Mouse (Mus musculus): ENCODE measurements around the gene Wdr95. TPM values are rescaled to one million over a fixed set of nuclear protein-coding genes. Genes with fewer than 3 reads are reported as not detected.
A peak's percentile ranks its signal among the peaks of the same experiment; 100 is the strongest.

The Wdr95 gene
- polyA plus RNA-seq, 1 experiment from 2014 or later: not detected

- Histone ChIP-seq H3K4me3 (ENCODE audit: low read depth, low read length) (no peak overlapping the region), H3K9me3 (ENCODE audit: control insufficient read depth, low read length) (no peaks in the 10 kb centered on the region), H3K4me1 (replicated peaks; ENCODE audit: control insufficient read depth, insufficient read depth) (no peaks in the 10 kb centered on the region), H3K36me3 (ENCODE audit: control insufficient read depth, insufficient read depth, low read length) (no peaks in the 10 kb centered on the region), H3K27me3 (ENCODE audit: control insufficient read depth, insufficient read depth, low read length) (no peaks in the 10 kb centered on the region), H3K27ac (replicated peaks) (no peak overlapping the region), H3K9ac (ENCODE audit: low read length) (no peak overlapping the region), H3K4me2 (replicated peaks; ENCODE audit: low read depth) (no peak overlapping the region)
- ATAC-seq (ENCODE audit: low FRiP score, low TSS enrichment): no peak
- TF ChIP-seq EP300 (optimal IDR thresholded peaks at IDR 0.05) (no peak), CTCF (IDR thresholded peaks at IDR 0.05; ENCODE audit: low read depth) (no peak)
- WGBS: 86% methylated on average over 3 of the region's 3 CpGs
- DNase-seq (ENCODE audit: low spot score): no peak
Measured at GRCm38 (mm10) chr5:149601996-149602395, 73.5 kb downstream of the Wdr95 start.

- no peak for DNase-seq (ENCODE audit: low spot score)
- Histone ChIP-seq H3K4me1 (replicated peaks; ENCODE audit: control insufficient read depth, insufficient read depth) (no peaks in the 10 kb centered on the region), H3K4me2 (replicated peaks; ENCODE audit: low read depth) (no peak overlapping the region), H3K9ac (ENCODE audit: low read length) (no peak overlapping the region), H3K27ac (replicated peaks) (no peak overlapping the region), H3K4me3 (ENCODE audit: low read depth, low read length) (no peak overlapping the region), H3K9me3 (ENCODE audit: control insufficient read depth, low read length) (no peaks in the 10 kb centered on the region), H3K27me3 (ENCODE audit: control insufficient read depth, insufficient read depth, low read length) (no peaks in the 10 kb centered on the region), H3K36me3 (ENCODE audit: control insufficient read depth, insufficient read depth, low read length) (no peaks in the 10 kb centered on the region)
- no peak for TF ChIP-seq CTCF (IDR thresholded peaks at IDR 0.05; ENCODE audit: low read depth)
- no peak for TF ChIP-seq EP300 (optimal IDR thresholded peaks at IDR 0.05)
- no peak for ATAC-seq (ENCODE audit: low FRiP score, low TSS enrichment)
- WGBS: 53% methylated on average over 3 of the region's 3 CpGs
Measured at GRCm38 (mm10) chr5:149603241-149603640, 74.8 kb downstream of the Wdr95 start.

- Histone ChIP-seq H3K9ac (ENCODE audit: low read length) (no peak overlapping the region), H3K4me3 (ENCODE audit: low read depth, low read length) (no peak overlapping the region), H3K4me1 (replicated peaks; ENCODE audit: control insufficient read depth, insufficient read depth) (no peaks in the 10 kb centered on the region), H3K27ac (replicated peaks) (no peak overlapping the region), H3K9me3 (ENCODE audit: control insufficient read depth, low read length) (no peaks in the 10 kb centered on the region), H3K36me3 (ENCODE audit: control insufficient read depth, insufficient read depth, low read length) (no peaks in the 10 kb centered on the region), H3K27me3 (ENCODE audit: control insufficient read depth, insufficient read depth, low read length) (no peaks in the 10 kb centered on the region), H3K4me2 (replicated peaks; ENCODE audit: low read depth) (no peak overlapping the region)
- TF ChIP-seq EP300 (optimal IDR thresholded peaks at IDR 0.05): no peak
- TF ChIP-seq CTCF (IDR thresholded peaks at IDR 0.05; ENCODE audit: low read depth): no peak
- DNase-seq (ENCODE audit: low spot score) (no peak), ATAC-seq (ENCODE audit: low FRiP score, low TSS enrichment) (no peak)
- WGBS: 78% methylated on average over 8 of the region's 8 CpGs
Measured at GRCm38 (mm10) chr5:149607083-149607720, 78.7 kb downstream of the Wdr95 start.

GRCm38 (mm10) chr5:149611476-149612164, 83.1 kb downstream of the Wdr95 start:
- H3K4me3 ChIP-seq (ENCODE audit: low read depth, low read length): no peak overlapping the region
- no peaks in the 10 kb centered on the region for H3K4me1 ChIP-seq (replicated peaks; ENCODE audit: control insufficient read depth, insufficient read depth)
- H3K36me3 ChIP-seq (ENCODE audit: control insufficient read depth, insufficient read depth, low read length): peaks cover 3% of the 10 kb centered on the region; the same call in 1 of the 2 replicates
- H3K27ac ChIP-seq (replicated peaks): no peak overlapping the region
- WGBS: 56% methylated on average over 16 of the region's 16 CpGs
- H3K9me3 ChIP-seq (ENCODE audit: control insufficient read depth, low read length): no peaks in the 10 kb centered on the region
- H3K4me2 ChIP-seq (replicated peaks; ENCODE audit: low read depth): no peak overlapping the region
- no peaks in the 10 kb centered on the region for H3K27me3 ChIP-seq (ENCODE audit: control insufficient read depth, insufficient read depth, low read length)
- no peak for ATAC-seq (ENCODE audit: low FRiP score, low TSS enrichment)
- no peak for DNase-seq (ENCODE audit: low spot score)
- TF ChIP-seq EP300 (optimal IDR thresholded peaks at IDR 0.05): no peak
- TF ChIP-seq CTCF (IDR thresholded peaks at IDR 0.05; ENCODE audit: low read depth): no peak
- H3K9ac ChIP-seq (ENCODE audit: low read length): no peak overlapping the region

DNA sequence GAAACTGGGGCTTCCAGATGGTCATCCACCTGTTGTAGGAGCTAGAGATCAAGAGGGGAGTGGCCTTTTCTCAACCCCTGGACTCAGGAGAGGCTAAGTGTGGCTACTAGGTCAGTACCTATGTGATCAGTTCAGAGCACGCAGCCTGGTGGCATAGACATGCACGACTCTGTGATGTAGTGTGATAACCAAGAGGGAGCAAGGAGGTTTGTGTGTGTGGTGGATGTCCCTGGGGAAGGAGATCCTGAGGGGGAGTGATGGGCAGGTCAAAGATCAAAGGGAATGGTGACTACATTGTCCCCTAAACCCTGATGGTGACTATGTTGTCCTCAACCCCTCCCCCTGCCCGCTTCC, 83.7 kb downstream of the Wdr95 start:
- 92% methylated on average over 3 of the region's 3 CpGs for WGBS
- Histone ChIP-seq H3K4me3 (ENCODE audit: low read depth, low read length) (no peak overlapping the region), H3K9ac (ENCODE audit: low read length) (no peak overlapping the region), H3K9me3 (ENCODE audit: control insufficient read depth, low read length) (no peaks in the 10 kb centered on the region), H3K36me3 (ENCODE audit: control insufficient read depth, insufficient read depth, low read length) (peaks cover 3% of the 10 kb centered on the region; the same call in 1 of the 2 replicates), H3K27me3 (ENCODE audit: control insufficient read depth, insufficient read depth, low read length) (no peaks in the 10 kb centered on the region), H3K27ac (replicated peaks) (no peak overlapping the region), H3K4me2 (replicated peaks; ENCODE audit: low read depth) (no peak overlapping the region), H3K4me1 (replicated peaks; ENCODE audit: control insufficient read depth, insufficient read depth) (no peaks in the 10 kb centered on the region)
- TF ChIP-seq CTCF (IDR thresholded peaks at IDR 0.05; ENCODE audit: low read depth) (no peak), EP300 (optimal IDR thresholded peaks at IDR 0.05) (no peak)
- DNase-seq (ENCODE audit: low spot score) (no peak), ATAC-seq (ENCODE audit: low FRiP score, low TSS enrichment) (no peak)

GRCm38 (mm10) chr5:149612740-149613139, 84.3 kb downstream of the Wdr95 start:
- Histone ChIP-seq H3K9ac (ENCODE audit: low read length) (no peak overlapping the region), H3K4me2 (replicated peaks; ENCODE audit: low read depth) (no peak overlapping the region), H3K4me3 (ENCODE audit: low read depth, low read length) (no peak overlapping the region), H3K4me1 (replicated peaks; ENCODE audit: control insufficient read depth, insufficient read depth) (no peaks in the 10 kb centered on the region), H3K36me3 (ENCODE audit: control insufficient read depth, insufficient read depth, low read length) (peaks cover 5% of the 10 kb centered on the region), H3K27ac (replicated peaks) (no peak overlapping the region), H3K27me3 (ENCODE audit: control insufficient read depth, insufficient read depth, low read length) (no peaks in the 10 kb centered on the region), H3K9me3 (ENCODE audit: control insufficient read depth, low read length) (no peaks in the 10 kb centered on the region)
- ATAC-seq (ENCODE audit: low FRiP score, low TSS enrichment): no peak
- TF ChIP-seq CTCF (IDR thresholded peaks at IDR 0.05; ENCODE audit: low read depth) (0 out of 2 replicates have a peak, but pooled peaks have one; percentile 2), EP300 (optimal IDR thresholded peaks at IDR 0.05) (no peak)
- WGBS: 37% methylated on average over 10 of the region's 10 CpGs
- DNase-seq (ENCODE audit: low spot score): no peak

All from stomach, postnatal 0 days (tissue).